Mouse (Mus musculus): Measurements from ENCODE around the gene Pi4k2a.
"Not testable (repeated sequence)": the region's sequence is repeated elsewhere in the genome, so short reads cannot be mapped to it uniquely, and the experiment has no call there.

Gene Pi4k2a

DNA sequence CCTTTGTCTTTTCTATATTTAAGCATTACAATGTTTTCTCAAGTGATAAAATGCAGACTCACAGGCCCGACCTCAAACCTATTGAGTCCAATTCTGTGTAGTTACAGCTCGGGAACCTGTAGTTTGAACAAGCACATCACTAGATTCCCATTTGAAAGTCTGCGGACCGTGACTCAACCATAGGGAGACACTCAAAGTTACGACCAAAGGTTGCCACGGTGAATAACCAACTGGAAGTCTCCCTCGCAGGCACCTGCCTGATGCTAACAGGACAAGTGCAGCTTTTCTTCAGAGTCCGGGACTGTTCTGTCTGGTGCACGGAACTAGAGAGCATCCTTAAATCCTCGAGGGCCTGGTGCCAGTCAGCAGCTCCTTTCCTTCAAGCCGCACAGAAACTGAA lies 9.8 kb upstream of the Pi4k2a start:
- DNase-seq (ENCODE audit: low spot score in 2 of 2) = no peak

DNA sequence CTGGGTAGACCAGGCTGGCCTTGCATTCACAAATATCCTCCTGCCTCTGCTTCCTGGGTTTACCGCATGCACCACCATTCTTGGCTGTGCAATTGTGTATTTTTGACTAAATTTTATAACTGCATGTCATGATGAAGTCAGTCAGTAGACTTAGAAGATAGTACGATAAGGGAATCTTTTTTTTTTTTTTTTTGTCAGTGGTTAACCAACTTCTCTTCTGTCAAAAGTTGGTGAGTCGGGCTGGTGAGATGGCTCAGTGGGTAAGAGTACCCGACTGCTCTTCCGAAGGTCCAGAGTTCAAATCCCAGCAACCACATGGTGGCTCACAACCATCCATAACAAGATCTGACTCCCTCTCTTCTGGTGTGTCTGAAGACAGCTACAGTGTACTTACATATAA lies 8.7 kb upstream of the Pi4k2a start:
- not testable (repeated sequence) for DNase-seq (ENCODE audit: low spot score in 2 of 2)

DNA sequence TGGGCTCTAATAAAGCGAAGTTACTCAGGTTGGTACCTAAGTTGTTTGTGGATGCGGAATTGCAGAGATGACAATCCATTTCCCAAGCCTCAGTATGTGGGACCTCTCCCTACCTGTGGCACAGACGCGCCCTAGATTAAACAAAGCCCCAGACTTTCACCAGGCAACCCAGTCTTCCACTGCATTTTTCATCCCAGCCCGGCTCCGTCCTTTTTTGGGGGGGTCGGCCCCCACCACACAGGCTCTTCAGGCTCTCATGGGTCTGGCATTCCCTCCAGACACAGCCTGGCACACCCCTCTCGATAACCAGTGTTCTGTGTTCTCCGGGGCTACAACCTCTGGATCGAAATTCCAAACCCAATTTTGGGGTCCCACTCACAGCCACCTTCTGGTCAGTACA lies 4.6 kb upstream of the Pi4k2a start:
- no peak for DNase-seq (ENCODE audit: low spot score in 2 of 2)

DNA sequence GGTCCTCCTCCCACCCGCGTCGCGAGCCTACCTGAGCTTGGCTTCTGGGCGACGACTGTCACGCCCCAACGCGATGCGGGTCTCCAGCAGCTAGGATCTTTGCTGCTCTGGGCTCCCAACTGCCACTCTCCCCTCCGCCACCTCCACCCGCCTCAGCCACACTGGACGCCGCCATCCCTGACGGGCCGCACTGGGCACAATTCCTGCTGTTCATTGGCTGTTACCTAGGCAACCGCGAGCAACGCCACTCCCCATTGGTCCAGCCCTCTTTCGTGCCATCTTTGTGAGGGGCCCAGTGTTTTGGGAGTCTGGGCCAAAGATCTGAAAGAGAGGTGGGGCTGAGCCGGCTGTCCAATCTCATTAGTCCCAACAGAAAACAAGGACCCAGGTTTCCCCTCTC lies 4.1 kb upstream of the Pi4k2a start, which contains the start of gene Morn4:
Morn4 (minus strand) TSS at position 192 of the 400 bp plus-strand sequence.
- DNase-seq (ENCODE audit: low spot score in 2 of 2) = peak; percentile 90 to 92

DNA sequence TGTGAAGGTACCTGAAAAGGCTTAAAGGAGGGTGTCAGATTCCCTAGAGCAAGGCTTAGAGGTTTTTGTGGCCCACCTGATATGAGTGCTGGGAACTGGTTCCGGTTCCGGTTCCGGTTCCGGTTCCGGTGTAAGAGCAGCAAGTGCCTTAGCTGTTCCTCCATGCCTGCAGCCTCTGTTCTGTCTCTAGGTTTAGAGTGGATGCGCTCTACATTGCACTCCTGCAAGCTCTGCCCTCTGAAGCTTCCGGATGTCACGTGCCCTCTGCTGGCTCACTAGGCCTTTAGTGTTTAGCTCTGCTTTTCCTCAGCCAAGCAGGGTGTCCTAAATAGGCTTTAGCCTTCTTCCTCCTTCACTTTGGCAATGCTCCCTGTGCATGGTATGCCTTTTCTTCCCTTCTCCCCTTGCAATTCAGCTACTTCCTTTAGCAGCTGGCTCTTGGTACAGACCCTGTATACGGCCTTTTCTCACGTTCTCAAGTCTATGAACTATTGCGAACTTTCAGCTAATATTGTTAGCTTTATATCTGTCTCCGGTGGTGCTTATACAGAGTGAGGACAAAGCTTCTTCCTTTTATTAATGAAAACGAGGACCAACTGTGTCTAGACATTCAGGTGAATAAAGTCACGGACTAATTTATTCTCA lies 1.0 kb upstream of the Pi4k2a start:
- DNase-seq (ENCODE audit: low spot score in 2 of 2) = peak; percentile 47 to 51

DNA sequence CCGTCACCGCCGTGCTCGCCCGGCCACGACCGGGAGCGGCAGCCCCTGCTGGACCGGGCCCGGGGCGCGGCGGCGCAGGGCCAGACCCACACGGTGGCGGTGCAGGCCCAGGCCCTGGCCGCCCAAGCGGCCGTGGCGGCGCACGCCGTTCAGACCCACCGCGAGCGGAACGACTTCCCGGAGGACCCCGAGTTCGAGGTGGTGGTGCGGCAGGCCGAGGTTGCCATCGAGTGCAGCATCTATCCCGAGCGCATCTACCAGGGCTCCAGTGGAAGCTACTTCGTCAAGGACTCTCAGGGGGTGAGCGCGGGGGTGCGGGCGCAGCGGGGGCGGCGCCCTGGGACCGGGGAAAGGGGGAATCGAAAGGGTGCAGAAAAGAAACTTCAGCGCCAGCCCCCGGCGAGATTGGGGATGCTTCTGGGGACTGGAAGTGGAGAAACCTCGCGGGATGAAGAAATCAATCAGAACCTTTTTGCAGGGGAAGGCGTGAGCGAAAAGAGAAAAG lies 419 bp downstream of the Pi4k2a start:
- DNase-seq (ENCODE audit: low spot score in 2 of 2) = no peak

DNA sequence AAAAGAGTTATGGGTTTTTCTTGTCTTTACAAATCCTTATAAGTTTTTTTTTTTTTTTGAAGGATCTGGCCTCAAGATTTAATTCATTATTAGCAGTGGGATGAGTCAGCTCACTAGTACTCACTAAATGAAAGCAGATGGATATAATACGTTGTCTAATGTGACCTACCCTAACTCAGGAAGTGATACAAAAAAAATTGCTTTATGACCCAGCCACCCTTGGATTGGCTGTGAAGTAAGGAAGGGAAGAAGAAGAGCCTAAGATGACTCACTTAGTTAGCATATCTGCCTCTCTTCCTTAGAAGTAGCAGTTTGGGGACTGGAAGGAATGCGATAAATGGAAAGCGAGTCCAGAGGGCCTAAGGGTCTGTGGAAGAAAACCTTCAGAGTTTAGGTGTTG lies 9.1 kb downstream of the Pi4k2a start:
- no peak for DNase-seq (ENCODE audit: low spot score in 2 of 2)

DNA sequence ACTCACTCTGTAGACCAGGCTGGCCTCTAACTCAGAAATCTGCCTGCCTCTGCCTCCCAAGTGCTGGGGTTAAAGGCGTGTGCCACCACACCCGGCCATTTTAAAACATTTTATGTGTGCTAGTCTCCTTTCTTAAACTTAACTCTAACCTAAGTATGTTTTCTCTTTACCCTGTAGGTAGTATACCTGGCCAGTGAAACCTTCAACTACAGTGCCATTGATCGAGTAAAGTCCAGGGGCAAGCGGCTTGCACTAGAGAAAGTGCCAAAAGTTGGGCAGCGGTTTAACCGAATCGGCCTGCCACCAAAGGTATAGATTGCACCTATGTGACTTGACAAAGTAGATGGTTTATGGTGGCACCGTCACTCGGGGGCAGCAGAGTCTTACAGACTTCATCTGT lies 14.4 kb downstream of the Pi4k2a start:
- DNase-seq (ENCODE audit: low spot score in 2 of 2) = no peak

DNA sequence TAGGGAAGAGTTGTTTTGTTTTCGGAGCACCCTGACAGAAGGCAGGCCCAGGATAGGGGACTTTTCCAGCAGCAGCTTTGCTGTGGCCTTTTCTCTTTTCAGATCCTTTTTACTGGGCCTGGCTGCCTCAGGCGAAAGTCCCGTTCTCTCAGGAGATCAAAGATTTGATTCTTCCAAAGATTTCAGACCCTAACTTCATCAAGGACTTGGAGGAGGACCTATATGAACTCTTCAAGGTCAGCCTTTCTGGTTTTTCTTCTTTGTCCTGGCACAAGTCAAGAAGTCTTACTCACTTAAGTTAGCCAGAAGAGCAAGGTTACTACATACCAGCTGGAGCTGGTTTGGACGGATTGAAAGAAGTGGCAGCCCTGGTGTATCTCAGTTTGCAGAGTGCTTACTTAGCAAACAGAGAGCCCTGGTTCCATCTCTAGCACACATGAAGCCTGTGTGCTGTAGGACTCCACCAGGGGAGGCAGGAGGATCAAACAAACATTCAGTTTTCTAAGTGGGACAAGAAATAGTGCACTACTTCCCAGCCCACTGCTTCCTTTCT lies 25.6 kb downstream of the Pi4k2a start:
- DNase-seq (ENCODE audit: low spot score in 2 of 2) = no peak

DNA sequence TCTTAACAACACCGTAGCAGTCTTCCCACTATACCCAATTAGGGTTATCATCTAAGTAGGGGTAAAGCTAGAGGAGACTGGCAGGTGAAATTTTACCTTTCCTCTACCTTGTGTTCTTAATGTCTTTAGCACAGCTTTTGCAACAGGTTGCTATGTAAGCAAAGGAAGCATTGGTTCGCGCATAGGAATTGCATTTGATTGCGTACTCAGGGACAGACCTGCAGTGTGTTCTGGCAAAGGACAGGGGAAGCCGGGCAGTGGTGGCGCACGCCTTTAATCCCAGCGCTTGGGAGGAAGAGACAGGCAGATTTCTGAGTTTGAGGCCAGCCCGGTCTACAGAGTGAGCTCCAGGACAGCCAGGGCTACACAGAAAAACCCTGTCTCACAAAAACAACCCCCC lies 27.9 kb downstream of the Pi4k2a start:
- DNase-seq (ENCODE audit: low spot score in 2 of 2) = no peak

DNA sequence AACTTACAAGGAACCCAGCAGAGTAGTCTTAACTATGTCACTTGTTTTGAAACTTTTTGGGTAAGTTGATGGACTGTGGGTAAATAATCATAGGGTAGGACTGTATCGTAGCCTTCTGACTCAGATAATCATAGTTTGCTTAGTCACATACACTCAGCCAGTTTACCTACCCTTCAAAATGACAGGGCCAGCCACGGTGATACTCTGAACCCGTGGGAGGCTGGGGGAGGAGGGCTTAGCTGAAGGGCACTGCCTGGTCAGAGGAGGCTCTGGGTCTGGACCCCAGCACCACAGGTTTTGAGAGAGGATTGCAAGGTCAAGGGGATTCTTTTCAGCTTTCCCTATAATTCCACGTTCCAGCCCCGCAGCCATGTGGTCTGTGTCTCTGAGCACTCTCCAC lies 28.3 kb downstream of the Pi4k2a start:
- DNase-seq (ENCODE audit: low spot score in 2 of 2) = no peak

DNA sequence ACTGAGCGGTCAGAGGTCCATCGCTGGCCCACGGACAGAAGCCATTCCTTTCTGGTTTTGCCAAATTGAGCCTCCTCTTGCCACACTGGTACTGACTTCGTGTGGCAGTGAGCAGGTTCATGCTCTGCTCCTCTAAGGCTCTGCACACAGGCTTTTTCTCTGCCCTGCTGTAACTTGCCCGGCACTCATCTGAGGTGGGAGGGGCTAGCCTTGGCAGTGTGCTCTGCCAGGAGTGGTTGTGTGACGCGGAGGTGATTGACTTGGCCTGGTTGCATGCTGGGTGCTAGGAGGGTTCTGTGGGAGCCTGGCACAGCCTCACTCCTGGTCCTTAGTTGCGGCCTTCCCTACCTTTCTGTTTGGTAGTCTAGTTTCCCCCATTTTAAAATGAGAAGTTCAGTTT lies 30.2 kb downstream of the Pi4k2a start:
- DNase-seq (ENCODE audit: low spot score in 2 of 2) = no peak

DNA sequence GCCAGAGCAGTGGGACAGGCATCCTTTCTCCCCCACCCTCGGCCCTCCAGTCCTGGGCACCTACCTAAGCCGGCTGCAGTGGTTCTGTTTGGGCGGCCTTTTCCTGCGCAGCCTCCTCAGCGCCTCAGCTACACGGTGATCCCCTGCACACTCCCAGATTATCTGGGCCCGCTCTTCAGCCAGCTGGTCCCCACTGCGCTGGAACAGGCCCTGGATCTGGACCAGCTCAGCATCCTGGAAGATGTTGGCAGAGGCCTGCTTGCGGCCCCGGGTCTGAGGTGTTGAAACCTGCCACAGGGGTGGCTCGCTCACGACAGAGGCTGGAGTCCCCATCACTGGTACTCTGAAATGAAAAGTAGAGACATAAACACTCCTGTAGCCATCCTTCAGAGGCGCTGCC lies 34.4 kb downstream of the Pi4k2a start:
- no peak for DNase-seq (ENCODE audit: low spot score in 2 of 2)

DNA sequence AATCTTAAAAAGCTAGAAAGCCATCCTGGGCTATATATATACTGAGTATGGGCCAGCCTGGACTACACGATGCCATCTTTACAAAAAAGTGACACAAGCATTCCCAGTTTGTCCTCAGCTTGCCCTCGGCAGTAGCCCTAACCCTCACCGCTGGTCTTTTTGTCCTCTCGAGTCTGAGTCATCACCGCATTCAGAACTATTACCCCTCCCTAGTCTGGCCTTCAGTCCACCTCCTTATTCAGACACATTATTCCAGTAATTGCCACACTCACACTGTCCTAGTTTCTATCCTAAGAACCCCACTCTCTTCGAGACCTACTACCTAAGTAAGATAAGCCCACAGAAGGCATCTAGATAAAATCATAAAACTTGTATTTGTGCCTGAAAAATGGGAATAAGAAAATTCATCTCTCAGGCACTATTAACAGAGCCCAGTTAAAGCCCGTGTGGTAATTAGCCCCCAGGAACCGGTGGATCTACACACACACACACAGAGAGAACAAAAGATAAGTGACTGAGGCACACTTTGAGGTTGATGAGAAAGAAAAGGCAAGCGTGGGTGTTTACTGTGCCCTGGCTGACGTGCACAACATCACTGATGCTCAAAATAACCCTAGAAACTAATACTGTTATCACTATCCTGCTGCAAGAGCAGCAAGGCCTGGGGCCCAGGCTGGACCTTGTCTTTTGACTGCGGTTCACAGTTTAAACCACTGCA lies 35.4 kb downstream of the Pi4k2a start:
- DNase-seq (ENCODE audit: low spot score in 2 of 2) = no peak

DNA sequence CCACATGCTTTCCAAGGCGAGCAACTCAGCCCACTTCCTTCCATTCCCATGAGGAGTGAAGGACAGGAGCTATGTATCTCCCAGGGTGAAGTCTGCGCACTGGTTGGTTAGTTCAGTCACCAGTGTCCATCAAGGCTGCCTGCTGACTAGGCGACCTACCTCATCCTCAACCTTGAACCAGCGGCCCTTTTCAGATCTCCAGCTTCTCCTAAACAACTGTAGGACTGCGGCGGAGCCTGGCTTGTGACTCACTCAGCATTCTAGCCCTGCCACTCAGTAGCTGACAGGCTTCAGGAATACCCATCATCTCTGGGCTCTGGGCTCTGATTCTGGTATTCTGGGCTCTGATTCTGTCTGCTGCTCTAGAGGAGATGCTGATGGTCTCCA lies 35.9 kb downstream of the Pi4k2a start:
- DNase-seq (ENCODE audit: low spot score in 2 of 2) = no peak

DNA sequence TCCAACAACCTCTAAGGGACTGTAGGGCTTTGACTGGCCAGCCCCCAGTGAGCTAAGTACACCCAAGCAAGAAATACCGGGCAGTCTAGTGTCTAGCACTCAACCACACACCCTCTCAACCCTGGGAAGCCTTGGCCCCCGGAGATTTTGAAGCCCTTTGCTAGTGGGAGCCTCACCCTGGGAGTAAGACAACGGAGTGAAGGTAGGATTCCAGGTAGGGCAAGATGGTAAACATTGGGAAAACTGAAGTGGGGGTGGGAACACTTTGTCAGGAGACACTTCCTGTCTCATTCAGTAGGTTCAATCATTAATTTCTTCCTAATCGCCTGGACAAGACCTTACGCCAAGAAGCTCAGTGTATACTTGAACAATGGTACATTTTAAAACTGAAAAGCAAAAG lies 36.8 kb downstream of the Pi4k2a start:
- no peak for DNase-seq (ENCODE audit: low spot score in 2 of 2)

DNA sequence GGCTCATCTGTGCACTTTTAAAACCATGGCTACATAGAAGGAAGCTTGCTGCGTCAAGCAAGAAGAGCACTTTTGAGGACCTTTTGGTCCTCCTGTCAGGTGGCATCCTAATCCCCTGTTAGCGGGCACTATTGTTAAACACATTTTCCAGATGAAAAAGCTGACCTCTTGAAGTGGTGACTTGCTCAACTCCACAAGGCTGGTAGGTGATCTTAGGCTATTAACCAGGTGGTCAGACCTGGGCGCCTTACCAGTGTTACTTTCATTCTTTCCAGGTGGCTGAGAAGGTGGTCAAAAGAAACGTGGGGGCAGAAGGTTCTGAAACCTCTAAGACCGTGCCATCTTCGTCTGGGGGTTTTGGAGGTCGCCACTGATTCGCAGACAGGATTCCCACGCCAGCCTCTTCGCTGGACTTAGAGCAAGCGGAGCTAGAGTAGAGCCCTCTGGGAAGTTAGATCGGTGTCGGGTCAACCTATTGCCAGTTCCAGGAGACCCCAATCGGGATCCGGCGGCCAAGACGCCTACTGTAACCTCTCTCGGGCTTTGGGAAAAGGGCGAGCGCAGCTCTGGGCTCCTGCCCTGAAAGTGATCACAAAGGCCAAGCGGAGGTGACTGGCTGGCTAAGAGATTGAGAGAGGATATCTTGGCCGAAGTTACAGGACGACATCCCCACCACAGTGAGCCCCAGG lies 37.9 kb downstream of the Pi4k2a start:
- no peak for DNase-seq (ENCODE audit: low spot score in 2 of 2)

DNA sequence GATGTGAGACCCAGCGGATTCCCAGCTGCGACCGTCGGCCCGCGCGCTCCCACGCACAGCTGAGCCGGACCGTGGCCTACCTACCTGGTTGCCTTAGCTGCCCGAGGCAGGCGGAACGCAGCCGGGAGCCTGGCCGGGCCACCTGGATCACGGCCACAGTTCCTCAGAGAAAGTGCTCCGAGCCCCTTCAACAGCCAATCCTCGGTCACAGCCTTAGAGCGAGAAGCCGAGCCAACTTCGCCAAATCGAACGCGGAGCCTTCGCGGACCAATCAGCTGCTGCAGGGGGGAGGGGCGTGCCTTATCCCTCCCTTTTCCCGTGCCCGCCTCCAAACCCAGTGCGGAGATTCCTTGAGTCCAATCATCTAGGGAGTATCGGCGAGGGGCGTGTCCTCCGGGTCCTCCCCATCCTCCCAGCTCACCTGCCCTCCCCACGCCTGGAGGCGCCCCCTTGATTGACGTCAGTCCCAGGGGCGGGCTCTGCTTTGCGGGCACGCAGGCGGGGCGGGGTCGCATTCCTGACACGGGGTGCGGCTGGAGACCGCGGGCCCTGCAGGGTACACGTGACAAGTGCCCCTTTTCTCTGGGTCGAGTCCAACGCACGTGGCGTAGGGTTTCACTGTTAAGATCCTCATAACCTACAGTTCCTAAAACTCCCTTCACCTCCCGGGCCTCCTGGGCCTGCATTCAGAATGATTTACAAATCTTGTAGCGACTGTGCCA lies 38.7 kb downstream of the Pi4k2a start, which contains the start of gene Avpi1:
Avpi1 (minus strand) TSS at position 273 of the 722 bp plus-strand sequence.
- DNase-seq (ENCODE audit: low spot score in 2 of 2) = peak; percentile 97 to 98

DNA sequence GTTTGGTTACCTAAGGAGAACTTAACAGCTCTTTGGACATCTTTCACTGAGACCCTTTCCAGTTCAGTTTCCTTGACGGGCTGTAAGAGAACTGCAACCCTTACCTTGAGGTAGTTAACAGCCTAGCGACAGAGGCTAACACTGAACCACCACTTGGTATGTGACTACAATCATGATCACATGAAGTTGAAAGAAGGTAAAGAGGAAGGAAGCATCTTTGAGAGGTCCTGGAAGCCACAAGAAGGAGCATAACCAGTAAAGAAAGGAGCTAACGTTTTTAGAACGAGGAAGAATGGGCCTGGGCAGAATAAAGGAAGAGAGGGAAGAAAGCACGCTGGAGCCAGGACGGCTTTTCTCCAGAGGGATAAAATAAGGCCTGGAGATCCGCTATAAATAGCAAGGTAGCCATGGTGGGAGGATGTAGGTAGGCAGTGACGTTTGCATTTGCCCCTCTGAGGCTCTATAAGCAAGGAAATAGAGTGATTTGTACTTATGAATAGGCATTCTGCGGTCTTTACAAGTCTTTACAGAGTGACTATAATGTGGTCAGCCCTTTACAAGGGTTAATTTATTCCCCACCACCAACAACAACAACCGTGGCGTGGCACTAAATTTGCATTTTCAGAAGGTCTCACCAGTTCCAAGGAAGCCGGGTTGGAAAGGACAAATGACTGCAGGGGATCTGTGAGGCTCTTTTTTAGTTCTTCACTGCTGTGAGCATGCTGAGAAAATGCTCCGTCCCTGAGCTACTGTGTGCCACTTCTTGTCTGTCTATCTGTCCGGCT lies 39.4 kb downstream of the Pi4k2a start:
- DNase-seq (ENCODE audit: low spot score in 2 of 2) = no peak

DNA sequence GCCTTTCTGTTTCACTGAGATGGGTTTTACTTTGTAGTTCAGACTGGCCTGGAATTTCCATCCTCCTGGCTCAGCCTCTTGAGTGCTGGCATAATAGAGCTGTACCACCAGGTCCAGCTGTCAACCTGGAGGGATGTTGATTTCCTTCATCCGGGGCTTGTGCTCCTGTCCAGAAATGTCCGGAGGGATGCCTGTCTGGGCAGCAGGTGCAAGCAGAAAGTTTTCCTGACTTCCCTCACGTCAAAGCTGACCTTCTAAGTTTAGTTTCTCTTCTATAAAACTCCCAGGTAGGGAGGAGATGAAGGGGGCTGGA lies 40.0 kb downstream of the Pi4k2a start:
- DNase-seq (ENCODE audit: low spot score in 2 of 2) = no peak

DNA sequence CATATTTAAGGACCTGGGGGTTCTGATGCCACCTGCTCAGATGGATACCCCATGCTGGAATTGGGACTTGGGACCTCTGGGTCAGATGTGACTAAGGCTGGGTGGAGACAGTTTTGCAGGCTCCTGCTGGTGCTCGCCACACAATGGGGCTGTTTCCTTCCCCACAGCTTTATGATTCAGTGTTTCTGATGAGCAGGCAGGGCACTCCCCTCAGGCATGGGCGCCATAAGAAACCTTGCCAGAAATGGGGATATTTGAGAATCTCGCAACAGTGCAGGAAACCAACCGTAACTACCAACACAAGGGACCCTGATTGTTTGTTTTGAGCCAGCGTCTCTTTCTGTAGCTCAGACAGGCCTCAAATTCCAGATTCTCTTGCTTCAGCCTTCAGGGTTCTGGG lies 40.8 kb downstream of the Pi4k2a start:
- no peak for DNase-seq (ENCODE audit: low spot score in 2 of 2)
